Mouse (Mus musculus): Measurements from ENCODE around the gene Pxylp1. TPM values are rescaled to one million over a fixed set of nuclear protein-coding genes. Genes with fewer than 3 reads are reported as not detected.
"Not testable (repeated sequence)": the region's sequence is repeated elsewhere in the genome, so short reads cannot be mapped to it uniquely, and the experiment has no call there.

The Pxylp1 gene
- polyA plus RNA-seq (2016; fragmentation: Nextera tagmentation; extraction: Ambion mirVana), result 2.1 and 2.2 TPM in 2 replicates

GRCm38 (mm10) chr9:96892546-96892945, at the start of gene Pxylp1:
Gene Pxylp1, minus strand, starts transcription at chr9:96892669.
- WGBS (ENCODE audit: insufficient replicate concordance), result 29% methylated on average over 3 of the region's 3 CpGs
- ATAC-seq, result no peak
- H3K36me3 ChIP-seq, result no peaks in the 10 kb centered on the region
- H3K4me1 ChIP-seq, result peaks cover 15% of the 10 kb centered on the region; the same call in 1 of the 2 replicates
- peaks cover 48% of the 10 kb centered on the region for H3K27me3 ChIP-seq (replicated peaks)
- no peak within 1 kb of the TSS for H3K9ac ChIP-seq
- H3K4me3 ChIP-seq, result no peak within 1 kb of the TSS
- H3K27ac ChIP-seq, result no peak within 1 kb of the TSS
- no peak within 1 kb of the TSS for H3K4me2 ChIP-seq
- no peaks in the 10 kb centered on the region for H3K9me3 ChIP-seq (replicated peaks)

DNA sequence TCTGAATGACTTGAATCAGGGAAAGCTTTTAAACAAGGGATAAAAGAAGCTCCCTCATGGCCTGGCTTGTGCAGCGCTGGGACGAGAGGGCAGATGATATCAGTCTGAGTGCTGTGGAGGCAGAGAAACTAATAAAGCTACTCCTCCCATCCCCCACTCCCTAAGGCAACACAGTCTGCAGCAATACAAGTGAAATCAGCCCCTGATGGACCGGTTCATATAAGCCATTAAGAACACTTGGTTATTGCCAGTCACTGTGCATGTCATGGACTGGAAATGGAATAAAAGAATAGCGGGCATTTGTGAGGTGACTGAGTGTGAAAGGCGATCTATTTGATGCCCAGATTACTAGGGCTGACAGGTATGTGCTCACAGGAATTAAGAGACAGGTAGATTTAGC, 46.4 kb upstream of the Pxylp1 start:
- WGBS (ENCODE audit: insufficient replicate concordance), result 68% methylated on average over 5 of the region's 5 CpGs
- Histone ChIP-seq H3K4me3 (no peak overlapping the region), H3K9ac (no peak overlapping the region), H3K27ac (no peak overlapping the region), H3K4me2 (no peak overlapping the region), H3K4me1 (no peaks in the 10 kb centered on the region), H3K36me3 (no peaks in the 10 kb centered on the region), H3K27me3 (replicated peaks) (peaks cover 40% of the 10 kb centered on the region), H3K9me3 (replicated peaks) (no peaks in the 10 kb centered on the region; the same call in 1 of the 2 replicates)
- no peak for ATAC-seq

DNA sequence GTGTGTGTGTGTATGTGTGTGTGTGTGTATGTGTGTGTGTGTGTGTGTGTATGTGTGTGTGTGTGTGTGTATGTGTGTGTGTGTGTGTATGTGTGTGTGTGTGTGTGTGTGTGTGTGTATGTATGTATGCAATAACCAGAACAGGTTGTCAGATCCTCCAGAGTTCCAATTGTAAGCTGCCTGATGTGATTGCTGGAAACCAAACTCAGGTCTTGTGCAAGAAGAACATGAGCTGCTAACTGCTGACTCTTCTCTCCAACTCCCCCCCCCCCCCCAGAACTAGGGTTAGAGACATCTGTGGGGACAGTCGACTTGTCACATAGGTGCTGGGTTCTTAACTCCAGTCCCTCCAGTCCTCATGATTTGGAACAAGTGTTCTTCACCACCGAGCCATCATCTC, 44.0 kb upstream of the Pxylp1 start:
- H3K4me1 ChIP-seq; H3K36me3 ChIP-seq; H3K4me2 ChIP-seq; ATAC-seq; H3K9ac ChIP-seq; H3K9me3 ChIP-seq (replicated peaks); H3K27ac ChIP-seq; H3K4me3 ChIP-seq: not testable (repeated sequence)
- WGBS (ENCODE audit: insufficient replicate concordance), result 62% methylated on average over 2 of the region's 2 CpGs
- H3K27me3 ChIP-seq (replicated peaks), result peaks cover 26% of the 10 kb centered on the region

GRCm38 (mm10) chr9:96935556-96936300, 43.3 kb upstream of the Pxylp1 start:
- peaks cover 26% of the 10 kb centered on the region for H3K27me3 ChIP-seq (replicated peaks)
- WGBS (ENCODE audit: insufficient replicate concordance), result 29% methylated on average over 15 of the region's 15 CpGs
- H3K9me3 ChIP-seq (replicated peaks), result peaks cover 7% of the 10 kb centered on the region; the same call in 1 of the 2 replicates
- H3K4me3 ChIP-seq, result no peak overlapping the region
- H3K4me1 ChIP-seq, result no peaks in the 10 kb centered on the region
- no peaks in the 10 kb centered on the region for H3K36me3 ChIP-seq
- H3K9ac ChIP-seq, result no peak overlapping the region
- no peak overlapping the region for H3K27ac ChIP-seq
- H3K4me2 ChIP-seq, result no peak overlapping the region
- ATAC-seq, result no peak

- H3K4me1 ChIP-seq, result no peaks in the 10 kb centered on the region
- H3K9me3 ChIP-seq (replicated peaks), result 0 out of 2 replicates have a peak, but pooled peaks cover 7% of the 10 kb centered on the region
- WGBS (ENCODE audit: insufficient replicate concordance), result 59% methylated on average over 3 of the region's 3 CpGs
- no peak overlapping the region for H3K9ac ChIP-seq
- H3K4me2 ChIP-seq, result no peak overlapping the region
- no peak for ATAC-seq
- H3K4me3 ChIP-seq, result no peak overlapping the region
- no peak overlapping the region for H3K27ac ChIP-seq
- H3K36me3 ChIP-seq, result no peaks in the 10 kb centered on the region
- peaks cover 29% of the 10 kb centered on the region for H3K27me3 ChIP-seq (replicated peaks)
These were observed 42.3 kb upstream of the Pxylp1 start for GRCm38 (mm10) chr9:96934816-96935215.

DNA sequence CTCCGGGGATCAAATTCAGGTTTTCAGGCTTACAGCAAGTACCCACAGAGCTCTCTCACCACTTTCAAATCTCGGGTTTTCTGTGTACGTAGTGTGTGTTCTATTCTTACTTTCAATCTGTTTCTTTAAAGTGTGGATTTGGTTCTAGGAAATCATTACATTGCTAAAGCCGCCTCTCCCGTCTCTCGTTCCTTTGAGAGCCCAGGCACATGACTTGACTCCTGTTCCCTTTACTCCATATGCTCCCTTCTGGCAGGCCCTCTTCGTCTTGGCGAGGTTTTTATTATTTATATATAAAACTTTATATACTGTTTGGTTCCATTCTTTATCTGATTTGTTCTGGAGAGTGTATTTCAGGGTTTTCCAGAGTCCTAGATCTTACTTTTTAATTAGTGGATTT, 40.3 kb upstream of the Pxylp1 start:
- 76% methylated on average over 8 of the region's 8 CpGs for WGBS (ENCODE audit: insufficient replicate concordance)
- Histone ChIP-seq H3K27me3 (replicated peaks) (peaks cover 42% of the 10 kb centered on the region), H3K4me1 (no peaks in the 10 kb centered on the region), H3K9ac (no peak overlapping the region), H3K27ac (no peak overlapping the region), H3K4me2 (no peak overlapping the region), H3K4me3 (no peak overlapping the region), H3K9me3 (replicated peaks) (0 out of 2 replicates have a peak, but pooled peaks cover 7% of the 10 kb centered on the region), H3K36me3 (no peaks in the 10 kb centered on the region)
- no peak for ATAC-seq

GRCm38 (mm10) chr9:96923577-96924316, 31.3 kb upstream of the Pxylp1 start:
- Histone ChIP-seq H3K4me3 (no peak overlapping the region), H3K4me2 (no peak overlapping the region), H3K9ac (no peak overlapping the region), H3K36me3 (no peaks in the 10 kb centered on the region), H3K27me3 (replicated peaks) (peaks cover 26% of the 10 kb centered on the region; the same call in 1 of the 2 replicates), H3K27ac (no peak overlapping the region), H3K4me1 (no peaks in the 10 kb centered on the region), H3K9me3 (replicated peaks) (no peaks in the 10 kb centered on the region)
- no peak for ATAC-seq
- WGBS (ENCODE audit: insufficient replicate concordance), result 71% methylated on average over 17 of the region's 17 CpGs

DNA sequence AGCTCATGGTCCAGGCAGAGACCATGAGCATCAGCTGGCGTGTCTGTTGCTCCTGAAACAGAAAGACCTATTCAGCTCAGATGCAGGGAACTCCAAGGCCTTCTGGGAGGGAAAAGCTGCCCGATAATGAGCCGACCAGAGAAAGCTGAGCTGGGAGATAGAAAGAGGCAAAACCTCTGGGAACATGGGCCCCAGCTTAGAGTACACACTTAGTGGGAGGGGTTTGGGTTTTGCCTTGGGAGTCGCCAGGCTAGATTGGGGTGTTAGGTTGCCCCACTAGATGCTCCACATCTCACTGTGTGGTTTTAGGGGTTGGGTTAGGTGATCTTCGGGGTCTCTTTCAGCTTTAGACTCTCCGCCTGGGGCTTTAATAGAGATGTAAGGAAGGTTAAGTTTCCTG, 30.6 kb upstream of the Pxylp1 start:
- 70% methylated on average over 6 of the region's 6 CpGs for WGBS (ENCODE audit: insufficient replicate concordance)
- H3K27ac ChIP-seq, result no peak overlapping the region
- no peaks in the 10 kb centered on the region for H3K36me3 ChIP-seq
- no peak for ATAC-seq
- H3K4me2 ChIP-seq, result no peak overlapping the region
- no peak overlapping the region for H3K4me3 ChIP-seq
- no peak overlapping the region for H3K9ac ChIP-seq
- peaks cover 20% of the 10 kb centered on the region; the same call in 1 of the 2 replicates for H3K27me3 ChIP-seq (replicated peaks)
- no peaks in the 10 kb centered on the region for H3K9me3 ChIP-seq (replicated peaks)
- H3K4me1 ChIP-seq, result no peaks in the 10 kb centered on the region

DNA sequence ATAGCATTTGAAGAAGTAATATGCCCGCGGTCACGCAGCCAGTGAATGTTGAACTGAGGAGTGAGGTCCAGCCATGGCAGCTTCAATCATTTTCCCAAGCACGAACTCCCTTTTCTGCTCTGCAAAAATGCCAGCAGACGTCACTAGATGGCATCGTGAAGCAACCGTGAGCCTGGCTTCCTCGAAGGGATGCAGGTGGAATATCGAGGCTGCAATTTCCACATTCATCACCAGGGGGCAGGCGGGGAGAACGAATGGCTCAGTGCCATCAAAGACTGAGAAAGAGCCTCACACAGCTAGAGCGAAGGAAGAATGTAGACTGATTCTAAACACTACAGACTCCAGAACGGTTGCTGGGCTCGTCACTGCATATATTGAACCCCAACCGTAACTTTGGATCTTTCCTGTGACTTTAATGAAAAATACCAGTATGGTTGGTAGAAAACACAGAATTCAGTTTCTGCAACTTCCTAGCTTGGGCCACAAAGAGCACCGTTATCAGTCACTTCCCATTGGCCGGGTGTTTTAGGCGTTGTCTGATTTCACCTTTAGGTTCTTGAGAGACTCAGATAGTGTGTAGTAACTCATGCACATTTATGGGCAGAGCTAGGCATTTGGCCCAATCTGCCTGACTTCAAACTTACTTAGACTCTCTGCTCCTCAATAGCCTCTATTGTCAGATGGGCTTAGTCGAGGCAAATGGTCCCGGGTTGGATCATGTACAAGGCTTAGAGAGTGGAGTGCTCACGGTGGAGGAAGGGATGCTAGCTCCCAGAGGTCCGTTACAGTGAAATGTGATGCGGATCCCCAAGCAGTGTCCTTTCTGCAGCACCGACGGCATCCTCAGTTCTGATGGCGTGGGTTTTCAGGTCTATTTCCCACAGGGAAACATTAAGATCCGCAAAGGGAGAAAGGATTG, 24.4 kb upstream of the Pxylp1 start:
- 0 out of 2 replicates have a peak, but pooled peaks have one; percentile 44 for ATAC-seq
- WGBS (ENCODE audit: insufficient replicate concordance), result 34% methylated on average over 27 of the region's 27 CpGs
- no peaks in the 10 kb centered on the region for H3K36me3 ChIP-seq

GRCm38 (mm10) chr9:96916076-96916475, 23.6 kb upstream of the Pxylp1 start:
- peaks cover 3% of the 10 kb centered on the region; the same call in 1 of the 2 replicates for H3K27me3 ChIP-seq (replicated peaks)
- H3K4me1 ChIP-seq, result no peaks in the 10 kb centered on the region
- no peak overlapping the region for H3K9ac ChIP-seq
- no peak overlapping the region for H3K4me3 ChIP-seq
- 51% methylated on average over 7 of the region's 7 CpGs for WGBS (ENCODE audit: insufficient replicate concordance)
- no peak for ATAC-seq
- H3K27ac ChIP-seq, result no peak overlapping the region
- H3K9me3 ChIP-seq (replicated peaks), result no peaks in the 10 kb centered on the region
- no peak overlapping the region for H3K4me2 ChIP-seq
- no peaks in the 10 kb centered on the region for H3K36me3 ChIP-seq

More for the DNA sequence above, 24.4 kb upstream of the Pxylp1 start:
- Histone ChIP-seq H3K4me2 (no peak overlapping the region), H3K4me1 (no peaks in the 10 kb centered on the region), H3K27me3 (replicated peaks) (peaks cover 3% of the 10 kb centered on the region; the same call in 1 of the 2 replicates), H3K27ac (no peak overlapping the region), H3K9ac (no peak overlapping the region), H3K9me3 (replicated peaks) (no peaks in the 10 kb centered on the region), H3K4me3 (no peak overlapping the region)

DNA sequence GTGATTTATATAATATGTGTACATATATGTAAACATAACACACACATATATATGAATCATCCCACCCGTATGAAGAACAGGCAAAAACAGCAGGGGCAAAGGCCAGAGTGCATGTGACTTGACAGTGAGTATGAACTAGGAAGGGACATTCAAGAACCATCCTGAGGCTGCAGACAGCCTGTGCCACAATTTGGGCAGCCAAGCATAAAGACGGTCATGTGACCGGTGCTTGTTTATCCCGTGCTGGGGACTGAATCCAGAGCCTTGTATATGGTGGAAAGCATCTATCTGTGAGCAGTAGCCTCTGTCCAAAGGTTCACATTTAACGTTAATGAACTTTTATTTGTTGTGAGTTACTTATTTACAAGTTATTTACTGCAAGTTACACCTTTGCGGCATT, 22.4 kb upstream of the Pxylp1 start:
- Histone ChIP-seq H3K4me1 (no peaks in the 10 kb centered on the region), H3K36me3 (no peaks in the 10 kb centered on the region), H3K27me3 (replicated peaks) (peaks cover 3% of the 10 kb centered on the region; the same call in 1 of the 2 replicates), H3K4me2 (no peak overlapping the region), H3K4me3 (no peak overlapping the region), H3K27ac (no peak overlapping the region), H3K9me3 (replicated peaks) (no peaks in the 10 kb centered on the region), H3K9ac (no peak overlapping the region)
- WGBS (ENCODE audit: insufficient replicate concordance), result 74% methylated on average over 6 of the region's 6 CpGs
- no peak for ATAC-seq
